Mouse (Mus musculus) C3H10T1/2 (cell line): Measurements from ENCODE around the gene Slc25a39. TPM values are rescaled to one million over a fixed set of nuclear protein-coding genes. Genes with fewer than 3 reads are reported as not detected.

Source experiments
- polyA plus RNA-seq, 2 experiments: library from polyadenylated mRNA; unstranded; fragments of >200 nt; fragmentation: generic; extraction: Trizol; gene quantifications; one replicate each; pipeline ENCODE4 v1.2.1; 2012; ENCODE audit warnings: missing spikeins in 2 of 2

The Slc25a39 gene
- polyA plus RNA-seq: 100 to 1,000 TPM; 249 to 543 TPM

DNA sequence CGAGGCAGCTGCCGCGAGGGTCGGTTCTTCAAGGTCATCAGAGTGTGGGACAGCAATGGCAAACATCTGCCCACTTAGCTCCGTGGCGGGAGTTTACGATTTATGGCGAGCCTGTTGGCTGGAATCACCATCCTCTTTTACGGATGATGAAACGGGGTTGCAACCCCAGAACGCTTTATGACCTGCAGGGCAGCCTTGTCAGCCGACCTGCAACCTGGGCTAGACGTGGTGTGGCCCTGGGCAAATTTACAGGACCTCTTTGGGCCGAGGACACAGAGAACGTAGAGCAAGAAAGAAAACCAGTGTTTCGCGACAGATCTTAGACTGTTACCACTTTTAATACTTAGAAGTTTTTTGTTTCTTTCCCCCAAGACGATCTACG, at the start of gene Slc25a39:
TSS of gene Slc25a39 (minus strand) at position 113 of the 382 bp plus-strand sequence.

DNA sequence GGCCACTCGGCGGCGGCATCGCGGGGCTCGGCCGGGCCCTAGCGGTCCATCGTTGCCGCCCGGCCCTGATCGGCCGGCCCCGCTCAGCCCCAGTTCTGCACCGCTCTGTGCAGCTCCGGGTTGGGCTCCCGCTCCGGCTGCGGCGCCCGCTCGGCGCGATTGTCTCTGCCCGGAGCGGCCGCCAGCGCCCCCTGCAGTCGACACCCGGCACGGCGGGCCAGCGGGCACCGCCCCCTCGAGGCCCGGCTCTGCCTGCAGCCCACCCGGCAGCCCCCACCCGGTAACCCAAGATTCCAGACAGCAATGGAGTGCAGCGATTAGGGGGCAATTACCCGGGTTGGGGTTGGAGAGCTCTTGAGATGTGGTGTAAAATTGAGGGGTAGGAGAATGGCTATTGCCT, 39.8 kb upstream of the Slc25a39 start, which contains the start of gene Fam171a2:
TSS of gene Fam171a2 (minus strand) at position 186 of the 400 bp plus-strand sequence.

DNA sequence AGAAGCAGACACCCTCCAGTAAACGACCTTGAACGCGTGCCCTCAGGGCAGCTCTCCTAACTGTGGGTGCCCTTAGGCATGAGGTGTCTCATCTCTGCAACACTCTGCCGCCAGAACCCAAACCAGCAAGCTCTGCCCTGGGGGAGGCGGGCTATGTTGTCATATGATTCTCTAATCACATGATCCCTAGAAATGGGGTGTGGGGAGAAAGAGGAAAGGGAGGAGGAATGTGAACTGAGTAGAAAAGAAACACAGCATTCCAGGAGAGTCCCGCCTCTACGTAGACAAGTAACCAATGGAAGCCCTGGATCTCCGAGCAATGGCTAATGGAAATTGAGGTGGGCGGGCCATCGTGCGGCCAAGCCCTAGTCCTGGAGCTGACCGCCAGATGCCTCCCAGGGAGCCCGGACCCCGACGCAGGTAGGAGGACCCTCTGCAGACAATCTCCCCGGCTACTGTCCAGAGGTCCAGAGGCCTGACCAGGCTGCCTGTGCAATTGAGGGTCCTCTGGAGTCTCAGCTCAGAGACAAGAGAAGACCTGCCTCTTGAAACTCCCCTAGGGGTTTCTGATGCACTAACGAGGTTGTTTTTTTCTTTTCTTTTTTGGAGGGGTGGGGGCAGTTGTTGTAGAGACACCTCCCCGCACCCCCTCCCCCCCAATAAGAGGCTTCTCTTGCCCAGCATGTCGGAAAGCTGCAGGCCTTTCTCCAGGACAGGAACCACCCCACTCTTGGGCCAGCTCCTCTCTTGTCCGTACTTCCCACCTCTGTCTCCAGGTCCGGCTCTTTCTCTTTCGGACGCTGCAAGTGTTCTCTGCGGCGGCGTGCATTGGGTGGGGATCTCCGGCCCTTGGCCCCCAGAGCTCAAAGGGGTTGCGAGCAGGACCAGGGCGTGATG, 22.6 kb upstream of the Slc25a39 start, which contains the start of gene Grn:
TSS of gene Grn (plus strand) at position 195 of the 897 bp plus-strand sequence.

DNA sequence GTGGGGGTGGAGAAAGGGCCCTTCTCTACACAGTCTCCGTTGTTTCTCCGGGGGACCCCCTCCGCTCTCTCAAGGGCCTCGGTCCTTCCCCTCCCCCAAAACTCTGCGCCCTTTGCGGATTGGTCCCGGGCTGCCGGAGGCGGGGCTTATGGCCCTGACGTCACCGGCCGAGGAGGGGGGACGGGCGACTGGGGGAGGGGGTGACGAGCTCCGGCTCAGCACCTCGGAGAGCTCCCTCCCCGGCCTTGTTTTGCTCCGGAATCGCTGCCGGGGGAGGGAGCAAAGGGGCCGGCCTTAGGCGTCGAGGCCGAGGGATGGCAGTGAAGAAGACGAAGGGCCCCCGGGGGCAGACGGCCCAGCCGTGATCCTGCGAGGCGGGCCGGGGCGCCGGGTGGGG, 14.5 kb downstream of the Slc25a39 start, which contains the start of gene Rundc3a:
TSS of gene Rundc3a (plus strand) at position 166 of the 397 bp plus-strand sequence.

DNA sequence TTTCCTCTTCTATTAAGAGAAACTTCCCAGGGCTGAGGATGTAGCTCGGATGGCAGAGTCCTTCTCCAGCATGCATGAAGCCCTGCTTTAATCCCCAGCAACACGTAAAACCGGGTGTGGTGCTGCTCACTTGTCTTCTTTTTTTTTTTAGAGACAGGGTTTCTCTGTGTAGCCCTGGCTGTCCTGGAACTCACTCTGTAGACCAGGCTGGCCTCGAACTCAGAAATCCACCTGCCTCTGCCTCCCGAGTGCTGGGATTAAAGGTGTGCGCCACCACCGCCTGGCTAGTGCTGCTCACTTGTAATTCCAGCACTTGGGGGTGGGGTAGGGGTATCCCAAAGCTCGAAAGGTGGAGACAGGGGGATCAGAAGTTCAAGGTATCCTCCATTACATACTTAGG, 41.6 kb downstream of the Slc25a39 start, which contains the start of gene Slc4a1:
TSS of gene Slc4a1 (minus strand) at position 101 of the 400 bp plus-strand sequence.

Other genes starting within 250 kb of the Slc25a39 start
- gene Lsm12, start 222.7 kb downstream of the Slc25a39 start, polyA plus RNA-seq: 10 to 100 TPM; 17.9 to 37.4 TPM
- gene G6pc3, start 218.3 kb downstream of the Slc25a39 start, polyA plus RNA-seq: 100 to 1,000 TPM in 1 of 2 experiments, 10 to 100 TPM in 1; 80.3 to 103 TPM
- gene Hdac5, start 177.8 kb downstream of the Slc25a39 start, polyA plus RNA-seq: 100 to 1,000 TPM; 104 to 125 TPM
- 10 to 100 TPM in 1 of 2 experiments, 1 to 10 TPM in 1; 9.6 to 23.1 TPM for gene BC030867, start 159.1 kb downstream of the Slc25a39 start, polyA plus RNA-seq
- under 1 TPM in 1 of 2 experiments, not detected in 1; 0.02 TPM for gene Asb16, start 139.2 kb downstream of the Slc25a39 start, polyA plus RNA-seq
- gene Tmub2, start 123.0 kb downstream of the Slc25a39 start, polyA plus RNA-seq: 10 to 100 TPM; 21.1 to 73.1 TPM
- 10 to 100 TPM; 20.5 to 42.9 TPM for gene Atxn7l3, start 111.3 kb downstream of the Slc25a39 start, polyA plus RNA-seq
- gene Ubtf, start 88.2 kb downstream of the Slc25a39 start, polyA plus RNA-seq: 10 to 100 TPM; 31.9 to 89.4 TPM
- gene Slc4a1, start 41.7 kb downstream of the Slc25a39 start, polyA plus RNA-seq: not detected
- 1 to 10 TPM; 4.3 to 7.9 TPM for gene Rundc3a, start 14.5 kb downstream of the Slc25a39 start, polyA plus RNA-seq
- gene Grn, start 22.4 kb upstream of the Slc25a39 start, polyA plus RNA-seq: 100 to 1,000 TPM; 147 to 420 TPM
- gene Fam171a2, start 39.7 kb upstream of the Slc25a39 start, polyA plus RNA-seq: 10 to 100 TPM; 12.6 to 60.7 TPM
- 10 to 100 TPM in 1 of 2 experiments, 1 to 10 TPM in 1; 7.5 to 84.4 TPM for gene Itga2b, start 62.2 kb upstream of the Slc25a39 start, polyA plus RNA-seq
- 10 to 100 TPM in 1 of 2 experiments, under 1 TPM in 1; 0.87 to 13.3 TPM for gene Gpatch8, start 148.4 kb upstream of the Slc25a39 start, polyA plus RNA-seq
- gene Gm11627, start 171.5 kb upstream of the Slc25a39 start, polyA plus RNA-seq: under 1 TPM; 0.05 to 0.70 TPM
- 100 to 1,000 TPM in 1 of 2 experiments, 10 to 100 TPM in 1; 52.1 to 156 TPM for gene Fzd2, start 196.4 kb upstream of the Slc25a39 start, polyA plus RNA-seq